Mouse (Mus musculus): Measurements from ENCODE around the gene Glyat.

GRCm38 (mm10) chr19:12671051-12671450, 37.9 kb downstream of the Glyat start:
- TF ChIP-seq GATA1 (IDR thresholded peaks at IDR 0.05; ENCODE audit: low read length) = no peak
- TF ChIP-seq TAL1 (IDR thresholded peaks at IDR 0.05; ENCODE audit: low read length) = no peak

Data from erythroblast, embryonic 14.5 days (primary cell).